Mouse (Mus musculus) hindbrain, postnatal 0 days (tissue): ENCODE data around the gene Sdr9c7. TPM values are rescaled to one million over a fixed set of nuclear protein-coding genes. Genes with fewer than 3 reads are reported as not detected.

Experiments
- ATAC-seq: fragments of 200-750 bp; cut with Nextera tagmentation; 2 replicates; pipeline ENCODE4 v1.8.0; 2017; ENCODE audit warnings: mild to moderate bottlenecking, moderate TSS enrichment, moderate library complexity
- DNase-seq: peaks from one replicate; pipeline ENCODE4 v3.0.0-alpha.2; 2015; ENCODE audit warnings: low spot score
- H3K27ac ChIP-seq: fragments of 300-500 bp; sonication (generic); 2 replicates; pipeline ENCODE4 v1.5.1; 2014; ENCODE audit warnings: mild to moderate bottlenecking
- H3K27me3 ChIP-seq: fragments of 300-500 bp; sonication (generic); 2 replicates; pipeline ENCODE4 v1.6.1; 2014; ENCODE audit warnings: low read length, mixed read lengths; ENCODE audit not compliant: insufficient read depth
- H3K36me3 ChIP-seq: fragments of 300-500 bp; sonication (generic); 2 replicates; pipeline ENCODE4 v1.6.1; 2014; ENCODE audit warnings: low read length, mixed read lengths; ENCODE audit not compliant: insufficient read depth
- H3K4me1 ChIP-seq: fragments of 300-500 bp; sonication (generic); 2 replicates; pipeline ENCODE4 v1.6.1; 2014; ENCODE audit warnings: antibody characterized with exemption, low read length, mixed read lengths; ENCODE audit not compliant: insufficient read depth
- H3K4me2 ChIP-seq: fragments of 300-500 bp; sonication (generic); 2 replicates; pipeline ENCODE4 v1.6.1; 2014; ENCODE audit warnings: low read depth, mild to moderate bottlenecking, low read length, moderate library complexity, mixed read lengths
- H3K4me3 ChIP-seq: fragments of 300-500 bp; sonication (generic); 2 replicates; pipeline ENCODE4 v1.5.1; 2014; ENCODE audit warnings: low read length
- H3K9ac ChIP-seq: fragments of 300-500 bp; sonication (generic); replicated peaks from 2 replicates; pipeline ENCODE4 v1.6.1; 2014; ENCODE audit warnings: mild to moderate bottlenecking, low read length, moderate library complexity, mixed read lengths
- H3K9me3 ChIP-seq: fragments of 300-500 bp; sonication (generic); 2 replicates; pipeline ENCODE4 v1.6.1; 2016; ENCODE audit warnings: low read length, mixed read lengths
- CTCF ChIP-seq: IDR thresholded peaks from 2 replicates; pipeline ENCODE4 v1.5.1; 2016; ENCODE audit warnings: antibody characterized with exemption, control low read depth, low read depth
- WGBS: fragments of 180-500 bp; shearing (Covaris S2); extraction: QIAGEN DNeasy Blood & Tissue Kit; methylation state at CpG from one replicate; pipeline ENCODE4 v1.1.7; 2014; 5-methylcytosine and 5-hydroxymethylcytosine counted together
- polyA plus RNA-seq: library from polyadenylated mRNA; unstranded; fragments of >200 nt; fragmentation: Nextera tagmentation; extraction: Ambion mirVana; gene quantifications from 2 replicates; pipeline ENCODE4 v1.2.1, GENCODE M21; 2015
- total RNA-seq: library from RNA; depleted of rRNA; stranded (reverse); fragments of >200 nt; gene quantifications from 2 replicates; pipeline ENCODE4 v1.2.3, GENCODE M21; 2014

The Sdr9c7 gene
- total and polyA plus RNA-seq, 2 experiments from 2014 or later, result not detected

- H3K27me3 ChIP-seq, result no peaks in the 10 kb centered on the region
- H3K4me1 ChIP-seq, result no peaks in the 10 kb centered on the region
- ATAC-seq, result no peak
- H3K27ac ChIP-seq, result no peak overlapping the region
- no peak for DNase-seq
- TF ChIP-seq CTCF, result no peak
- H3K4me3 ChIP-seq, result no peak overlapping the region
- H3K9me3 ChIP-seq, result no peaks in the 10 kb centered on the region
- no peak overlapping the region for H3K4me2 ChIP-seq
- H3K36me3 ChIP-seq, result no peaks in the 10 kb centered on the region
- no peak overlapping the region for H3K9ac ChIP-seq
- 75% methylated on average over 5 of the region's 5 CpGs for WGBS
These were observed 1.6 kb upstream of the Sdr9c7 start for GRCm38 (mm10) chr10:127896705-127897104.

GRCm38 (mm10) chr10:127897506-127897905 lies 812 bp upstream of the Sdr9c7 start:
- TF ChIP-seq CTCF, result no peak
- Histone ChIP-seq H3K9ac (no peak overlapping the region), H3K4me2 (no peak overlapping the region), H3K36me3 (no peaks in the 10 kb centered on the region), H3K27ac (no peak overlapping the region), H3K27me3 (no peaks in the 10 kb centered on the region), H3K4me1 (no peaks in the 10 kb centered on the region), H3K9me3 (no peaks in the 10 kb centered on the region), H3K4me3 (no peak overlapping the region)
- no peak for DNase-seq
- ATAC-seq, result no peak
- WGBS, result 82% methylated on average over 3 of the region's 3 CpGs

- no peaks in the 10 kb centered on the region for H3K9me3 ChIP-seq
- no peak overlapping the region for H3K4me3 ChIP-seq
- ATAC-seq, result no peak
- H3K4me2 ChIP-seq, result no peak overlapping the region
- DNase-seq, result no peak
- H3K36me3 ChIP-seq, result no peaks in the 10 kb centered on the region
- H3K27me3 ChIP-seq, result no peaks in the 10 kb centered on the region
- no peak overlapping the region for H3K9ac ChIP-seq
- H3K4me1 ChIP-seq, result no peaks in the 10 kb centered on the region
- H3K27ac ChIP-seq, result no peak overlapping the region
- WGBS, result 58% methylated on average over 5 of the region's 5 CpGs
- no peak for TF ChIP-seq CTCF
These were observed 1.5 kb downstream of the Sdr9c7 start for GRCm38 (mm10) chr10:127899783-127900182.

- Histone ChIP-seq H3K4me2 (no peak overlapping the region), H3K9me3 (no peaks in the 10 kb centered on the region), H3K4me3 (no peak overlapping the region), H3K4me1 (no peaks in the 10 kb centered on the region), H3K27ac (no peak overlapping the region), H3K27me3 (no peaks in the 10 kb centered on the region), H3K9ac (no peak overlapping the region), H3K36me3 (no peaks in the 10 kb centered on the region)
- WGBS, result 86% methylated on average over 4 of the region's 4 CpGs
- TF ChIP-seq CTCF, result no peak
- no peak for DNase-seq
- no peak for ATAC-seq
These were observed 3.4 kb downstream of the Sdr9c7 start for GRCm38 (mm10) chr10:127901751-127902150.

- H3K27ac ChIP-seq, result no peak overlapping the region
- H3K4me1 ChIP-seq, result no peaks in the 10 kb centered on the region
- H3K36me3 ChIP-seq, result no peaks in the 10 kb centered on the region
- 76% methylated on average over 1 of the region's 1 CpGs for WGBS
- H3K4me3 ChIP-seq, result no peak overlapping the region
- ATAC-seq (no peak), DNase-seq (no peak)
- H3K9me3 ChIP-seq, result no peaks in the 10 kb centered on the region
- no peak overlapping the region for H3K4me2 ChIP-seq
- H3K9ac ChIP-seq, result no peak overlapping the region
- TF ChIP-seq CTCF, result no peak
- no peaks in the 10 kb centered on the region for H3K27me3 ChIP-seq
These were observed 4.8 kb downstream of the Sdr9c7 start for GRCm38 (mm10) chr10:127903116-127903515.

GRCm38 (mm10) chr10:127904718-127905446 lies 6.6 kb downstream of the Sdr9c7 start:
- no peak overlapping the region for H3K4me3 ChIP-seq
- no peak overlapping the region for H3K27ac ChIP-seq
- H3K4me2 ChIP-seq, result no peak overlapping the region
- H3K27me3 ChIP-seq, result no peaks in the 10 kb centered on the region
- H3K36me3 ChIP-seq, result no peaks in the 10 kb centered on the region
- no peak overlapping the region for H3K9ac ChIP-seq
- ATAC-seq (peak; percentile 67; the same call in 1 of the 2 replicates), DNase-seq (peak; percentile 55)
- H3K9me3 ChIP-seq, result no peaks in the 10 kb centered on the region
- 56% methylated on average over 7 of the region's 7 CpGs for WGBS
- H3K4me1 ChIP-seq, result no peaks in the 10 kb centered on the region
- no peak for TF ChIP-seq CTCF

GRCm38 (mm10) chr10:127906138-127906537 lies 7.8 kb downstream of the Sdr9c7 start:
- Histone ChIP-seq H3K9me3 (no peaks in the 10 kb centered on the region), H3K4me2 (no peak overlapping the region), H3K27me3 (no peaks in the 10 kb centered on the region), H3K27ac (no peak overlapping the region), H3K4me1 (no peaks in the 10 kb centered on the region), H3K9ac (no peak overlapping the region), H3K36me3 (no peaks in the 10 kb centered on the region), H3K4me3 (no peak overlapping the region)
- no peak for TF ChIP-seq CTCF
- ATAC-seq, result no peak
- 47% methylated on average over 2 of the region's 2 CpGs for WGBS
- no peak for DNase-seq
